Mouse (Mus musculus): ENCODE results near the gene Krt34.

Krt34 gene

DNA sequence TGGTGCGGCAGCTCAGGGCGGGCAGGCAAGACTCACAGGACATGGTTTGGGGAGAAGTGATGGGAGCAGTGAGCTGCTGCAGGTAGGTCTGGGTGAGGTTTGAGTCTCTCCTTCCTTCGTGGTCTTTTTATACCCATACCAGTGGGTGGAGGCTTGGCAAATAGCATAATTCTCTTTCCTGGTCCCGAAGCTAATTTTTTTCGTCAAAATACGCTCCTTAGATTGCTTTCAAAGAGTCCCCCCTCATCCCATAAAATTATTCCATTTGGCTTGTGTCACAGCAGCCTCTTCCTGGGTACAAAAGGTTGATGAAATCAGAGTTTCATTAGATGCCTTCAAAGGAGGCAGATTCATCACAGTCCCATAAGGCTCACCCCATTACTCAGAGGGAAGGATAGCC is at the start of gene Krt34:
Gene Krt34 (minus strand): TSS at position 101 of the 400 bp plus-strand sequence.
- no peak for DNase-seq (ENCODE audit: low spot score)

DNA sequence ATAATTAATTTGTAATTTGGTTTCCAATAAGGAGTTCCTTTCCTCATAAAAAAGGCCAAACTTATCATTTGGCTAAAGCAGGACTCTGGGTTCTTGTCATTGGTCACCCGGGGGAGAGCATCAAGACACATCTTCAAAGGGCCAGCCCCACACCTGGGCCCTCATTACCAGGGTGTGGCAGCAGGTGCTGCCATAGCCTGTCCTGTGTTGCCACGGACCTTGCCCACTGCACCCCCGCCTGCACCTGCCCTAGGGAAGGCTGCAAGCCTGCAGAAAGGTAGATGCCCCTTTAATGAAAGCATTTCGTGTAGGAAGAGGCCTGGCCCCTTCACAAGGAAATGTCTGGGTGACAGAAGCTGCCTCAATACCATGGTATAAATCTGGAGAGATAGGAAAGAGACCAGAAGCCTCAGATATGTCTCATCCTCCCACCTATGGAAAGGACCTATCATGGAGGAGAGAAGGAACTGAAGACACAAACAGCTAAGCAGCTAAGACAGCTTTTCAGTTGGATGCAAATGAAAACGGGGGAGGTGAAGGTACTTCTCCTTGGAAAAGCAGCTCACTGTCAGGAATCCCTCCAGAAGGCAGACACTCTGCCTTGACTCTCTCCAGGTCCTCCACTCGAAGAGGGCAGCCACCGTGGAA is 47.1 kb upstream of the Krt34 start:
- no peak for DNase-seq (ENCODE audit: low spot score)

DNA sequence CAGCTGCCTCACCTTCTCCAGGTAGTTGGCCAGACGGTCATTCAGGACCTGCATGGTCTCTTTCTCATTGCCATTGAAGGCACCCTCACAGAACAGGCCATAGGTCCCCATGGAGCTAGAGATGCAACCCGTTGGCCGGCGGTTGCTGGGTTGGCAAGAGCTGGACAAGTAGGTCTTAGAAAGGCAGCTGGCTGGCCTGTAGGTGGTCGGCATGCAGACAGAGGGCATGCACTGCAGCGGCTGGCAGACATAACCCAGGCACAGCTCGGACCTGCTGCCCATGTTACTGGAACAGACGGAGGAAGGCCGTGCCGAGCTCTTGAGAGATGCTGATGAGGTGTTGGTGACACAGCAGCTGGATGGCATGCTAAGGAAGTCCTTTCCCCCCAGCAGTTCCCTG is 46.5 kb upstream of the Krt34 start, which contains the start of gene Krt32:
Gene Krt32 (minus strand): TSS at position 366 of the 400 bp plus-strand sequence.
- DNase-seq (ENCODE audit: low spot score), result no peak

DNA sequence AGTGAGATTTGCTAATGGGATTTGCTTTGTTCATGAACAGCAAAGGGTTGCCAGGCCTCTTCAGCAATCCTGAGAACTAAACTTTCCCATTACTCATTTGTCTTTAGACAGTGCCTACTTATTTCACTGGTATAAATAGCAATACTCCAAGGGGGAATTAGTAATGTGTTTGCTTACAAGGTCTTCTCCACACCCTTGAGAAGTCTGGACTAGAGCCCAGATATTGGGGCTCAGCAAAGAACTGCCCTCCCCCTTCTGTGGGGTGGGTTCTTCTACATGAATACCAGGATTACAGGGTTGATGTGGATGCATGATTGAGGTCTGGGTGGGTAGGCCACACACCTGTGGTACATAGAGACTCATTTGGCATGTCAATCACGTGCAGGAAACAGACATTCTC is 32.5 kb upstream of the Krt34 start:
- no peak for DNase-seq (ENCODE audit: low spot score)

DNA sequence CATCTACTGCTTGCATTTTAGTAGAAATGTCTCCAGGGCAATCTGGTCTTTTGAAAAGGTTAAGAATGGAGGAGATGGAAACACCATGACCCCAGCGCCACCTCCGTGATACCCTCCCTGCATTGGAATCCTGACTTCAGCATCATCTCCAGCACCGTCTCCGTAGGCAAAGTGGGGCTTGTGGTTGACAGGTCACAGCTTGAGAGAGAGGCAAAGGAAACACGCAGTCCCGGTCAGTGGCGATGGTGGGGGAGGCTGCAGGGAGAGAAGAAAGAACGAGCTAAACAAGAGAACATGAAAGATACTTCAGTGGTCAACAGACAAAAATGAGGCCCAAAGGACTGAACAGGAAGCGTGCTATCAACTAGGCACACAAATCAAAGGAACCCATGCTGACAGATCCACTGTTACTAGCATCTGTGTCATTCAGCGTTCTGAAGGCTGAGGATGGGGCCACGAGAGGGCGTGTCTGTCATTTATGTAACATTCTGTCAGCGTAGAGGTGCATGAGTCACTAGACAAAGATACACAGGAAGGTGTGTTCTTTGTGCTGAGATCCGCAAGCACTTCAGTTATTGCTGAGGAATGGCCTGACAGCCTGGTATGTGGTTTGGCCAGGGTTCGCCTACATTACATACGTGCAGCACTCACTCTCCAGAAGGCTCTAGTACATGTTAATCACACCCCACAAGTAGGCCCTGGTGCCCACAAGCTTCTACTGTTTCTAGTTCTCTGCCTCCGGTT is 26.1 kb upstream of the Krt34 start:
- DNase-seq (ENCODE audit: low spot score), result no peak

DNA sequence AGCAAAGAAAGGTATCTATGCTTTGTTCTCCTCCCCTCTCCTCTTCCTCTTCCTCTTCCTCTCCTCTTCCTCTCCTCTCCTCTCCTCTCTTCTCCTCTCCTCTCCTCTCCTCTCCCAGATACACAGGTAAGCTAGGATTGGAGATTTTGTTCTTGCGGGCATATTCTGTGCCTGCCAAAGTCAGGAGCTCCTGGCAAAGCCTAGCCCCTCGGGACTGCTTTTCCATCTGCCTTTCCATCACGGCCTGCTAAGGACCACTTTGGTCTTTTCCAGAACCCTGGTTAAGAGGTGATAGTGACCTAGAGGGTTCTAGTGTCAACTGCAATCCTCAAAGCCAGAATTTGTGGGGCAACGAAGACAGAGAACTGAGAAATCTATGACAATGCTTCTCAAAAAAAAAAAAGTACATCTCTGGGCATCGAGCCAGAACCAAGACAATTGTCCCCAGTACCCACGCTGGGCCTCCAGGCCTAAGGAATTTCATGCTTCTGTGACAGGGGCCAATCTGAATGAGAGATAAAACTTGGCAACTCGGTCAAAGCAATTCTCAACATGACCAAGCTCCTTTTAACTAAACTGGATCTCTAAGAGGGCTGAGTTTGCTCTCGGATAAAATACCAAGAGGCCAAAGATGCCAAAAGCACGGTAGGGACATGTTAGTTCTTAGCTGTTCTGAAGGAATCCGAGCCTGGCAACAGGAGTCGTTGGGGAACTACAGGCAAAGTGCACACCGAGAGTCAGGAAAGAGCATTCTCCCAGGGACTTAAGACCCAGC is 25.1 kb upstream of the Krt34 start:
- DNase-seq (ENCODE audit: low spot score), result no peak

DNA sequence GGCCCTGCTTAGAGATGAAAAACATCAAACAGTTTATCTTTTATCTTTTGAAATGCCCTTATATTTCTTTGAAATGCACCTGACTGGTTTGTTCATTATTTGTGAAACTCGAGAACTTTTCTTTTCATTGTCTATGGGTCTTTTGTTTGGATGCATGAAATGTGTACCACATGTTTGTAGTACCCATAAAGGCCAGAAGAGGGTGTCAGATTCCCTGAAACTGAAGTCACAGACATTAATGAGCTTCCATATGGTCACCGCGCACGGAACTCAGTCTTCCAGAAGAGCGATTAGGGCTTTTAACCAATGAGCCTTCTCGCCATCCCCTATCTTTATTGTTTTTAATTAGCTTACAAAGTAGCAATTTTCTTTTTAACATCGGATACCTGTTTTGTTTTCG is 17.5 kb upstream of the Krt34 start:
- no peak for DNase-seq (ENCODE audit: low spot score)

DNA sequence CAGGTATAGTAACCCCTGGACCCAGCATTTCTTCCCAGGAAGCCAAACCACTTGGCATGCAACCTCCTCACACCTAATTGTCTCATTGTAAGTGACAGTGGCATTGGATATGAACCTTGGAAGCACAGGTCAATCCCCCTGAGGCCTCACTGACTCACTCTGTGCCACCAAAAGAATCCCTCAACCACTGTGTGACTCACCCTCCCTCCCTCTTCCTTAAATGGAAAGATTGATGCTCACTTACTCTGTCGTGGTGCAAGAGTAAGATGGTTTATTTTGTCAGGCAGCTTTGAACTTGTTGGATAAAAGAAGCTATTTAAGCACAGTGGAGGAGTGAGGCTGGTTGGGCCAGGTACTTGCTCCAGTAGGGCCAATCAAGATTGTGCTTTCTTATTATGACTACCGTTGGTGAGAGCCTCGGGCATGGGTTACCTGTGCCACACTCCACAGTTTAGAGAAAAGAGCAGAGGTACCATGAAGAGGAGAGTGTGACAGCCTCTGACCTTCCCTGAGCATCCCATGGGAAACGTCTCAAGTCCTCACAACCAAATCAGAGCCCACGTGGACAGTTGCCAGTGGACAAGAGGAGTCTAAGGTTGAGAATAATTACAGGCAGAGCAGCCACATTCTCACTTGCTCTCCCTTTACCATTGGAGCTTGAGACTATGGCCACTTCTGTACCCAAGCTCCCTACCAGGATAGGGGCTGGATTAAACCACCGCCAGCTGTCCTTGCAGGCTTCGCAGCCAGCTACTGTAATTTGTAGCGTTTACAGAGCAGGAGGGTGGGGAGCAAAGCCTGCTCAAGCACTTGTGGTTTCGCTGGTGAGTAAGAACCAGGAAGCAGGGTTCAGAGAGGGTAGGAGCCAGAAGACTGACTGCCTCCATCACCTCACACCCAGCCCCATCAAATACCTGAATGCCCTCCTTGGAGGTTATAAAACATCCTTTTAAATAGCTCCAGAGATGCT is 14.6 kb upstream of the Krt34 start:
- no peak for DNase-seq (ENCODE audit: low spot score)

DNA sequence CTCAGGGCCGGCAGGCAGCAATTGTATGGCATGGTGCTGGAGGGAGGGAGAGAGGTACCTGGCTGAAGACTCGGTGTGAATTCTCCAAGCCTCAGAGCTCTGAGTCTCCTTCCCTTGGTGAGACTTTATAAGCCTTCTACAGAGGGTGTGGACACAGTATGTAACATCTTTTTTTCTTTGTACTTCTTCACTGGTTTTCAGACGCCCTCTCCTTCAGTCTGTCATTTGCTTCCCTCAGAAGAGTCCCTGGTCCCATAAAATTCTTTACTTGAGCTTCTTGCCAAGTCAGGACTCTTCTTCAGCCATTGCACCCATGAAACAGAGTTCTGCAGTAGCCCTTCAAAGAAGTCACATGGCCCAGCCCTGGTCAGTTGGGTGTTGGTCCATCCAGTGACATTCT is 9.1 kb upstream of the Krt34 start, which contains the start of gene Krt31:
Gene Krt31 (minus strand): TSS at position 101 of the 400 bp plus-strand sequence.
- DNase-seq (ENCODE audit: low spot score), result no peak

DNA sequence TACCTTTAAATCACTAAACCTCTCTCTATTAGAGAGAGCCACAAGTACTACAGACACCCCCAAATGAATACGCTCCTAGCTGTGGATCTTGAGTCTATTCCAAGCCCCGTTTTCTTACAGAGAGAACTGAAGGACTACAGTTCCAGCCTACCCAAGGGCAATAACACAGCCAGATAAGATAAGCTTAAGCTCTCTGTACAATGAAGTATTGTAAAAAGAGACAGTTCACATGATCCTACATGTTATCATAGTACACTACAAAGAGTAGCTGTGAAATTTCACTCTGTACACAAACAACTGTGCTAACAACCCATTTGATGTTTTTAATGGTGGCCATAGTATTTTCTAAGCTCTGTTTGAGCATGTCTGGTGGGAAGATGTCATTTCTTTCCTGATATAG is 5.8 kb upstream of the Krt34 start:
- DNase-seq (ENCODE audit: low spot score), result no peak

DNA sequence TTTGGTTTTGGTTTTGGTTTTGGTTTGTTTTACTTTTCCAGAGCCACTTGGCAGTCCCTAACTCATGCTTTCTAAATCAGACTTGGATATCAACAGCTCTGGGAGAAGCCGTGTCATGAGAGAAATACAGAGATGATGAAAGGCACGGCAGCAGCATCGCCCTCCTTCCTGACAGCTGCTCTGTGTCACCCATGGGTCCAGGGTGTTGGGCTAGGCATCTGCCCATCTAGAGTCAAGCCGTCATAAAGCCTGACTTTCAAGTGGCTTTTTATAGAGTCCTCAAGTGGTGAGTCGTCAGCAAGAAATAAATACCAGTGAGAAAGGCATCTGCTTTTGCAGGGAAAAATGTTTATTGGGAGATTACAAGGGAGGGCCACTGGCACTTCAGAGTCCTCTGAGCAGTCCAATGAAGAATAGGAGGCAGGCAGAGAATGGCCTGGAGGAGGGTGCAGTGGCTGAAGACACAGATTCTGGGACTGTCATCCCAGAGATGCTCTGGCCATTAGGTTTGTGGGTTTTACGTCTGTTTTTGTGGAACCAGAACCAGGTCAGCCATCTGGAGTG is 5.0 kb upstream of the Krt34 start:
- no peak for DNase-seq (ENCODE audit: low spot score)

DNA sequence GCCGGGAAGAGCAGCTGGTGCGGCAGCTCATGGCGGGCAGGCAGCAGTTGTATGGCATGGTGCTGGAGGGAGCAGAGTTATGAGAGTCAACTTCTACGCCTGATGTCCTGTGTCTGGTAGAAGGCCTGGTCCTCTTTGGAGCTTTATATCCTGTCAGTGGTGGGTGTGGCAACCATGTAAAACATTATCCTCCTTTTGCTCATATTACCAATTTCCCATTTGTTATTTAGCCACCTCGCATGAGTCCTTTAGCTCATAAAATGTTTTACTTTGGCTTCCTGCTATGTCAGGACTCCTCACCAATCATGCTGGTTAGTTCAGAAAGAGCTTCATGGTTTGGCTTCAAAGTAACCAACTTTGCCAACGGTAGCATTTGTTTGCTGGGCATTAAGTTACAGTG is 11.6 kb downstream of the Krt34 start, which contains the start of gene Krt33b:
Gene Krt33b (minus strand): TSS at position 101 of the 400 bp plus-strand sequence.
- no peak for DNase-seq (ENCODE audit: low spot score)

DNA sequence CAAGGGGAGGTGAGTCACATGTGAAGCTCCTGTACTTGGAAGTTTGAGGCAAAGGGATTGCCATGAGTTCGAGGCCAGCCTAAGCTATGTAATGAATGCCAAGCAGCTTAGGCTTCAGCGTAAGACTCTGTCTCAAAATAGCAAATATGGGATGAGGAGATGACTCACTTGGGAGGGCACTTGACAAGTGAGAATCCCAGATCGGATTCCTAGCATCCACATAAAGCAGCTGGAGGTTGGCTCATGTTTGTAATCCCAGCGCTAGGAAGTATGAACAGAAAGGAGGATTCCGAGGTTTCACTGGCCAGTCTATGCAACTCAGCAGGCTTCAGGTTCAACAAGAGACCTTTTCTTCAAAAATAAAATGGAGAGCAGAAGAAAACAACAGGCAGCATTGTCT is 19.9 kb downstream of the Krt34 start:
- no peak for DNase-seq (ENCODE audit: low spot score)

DNA sequence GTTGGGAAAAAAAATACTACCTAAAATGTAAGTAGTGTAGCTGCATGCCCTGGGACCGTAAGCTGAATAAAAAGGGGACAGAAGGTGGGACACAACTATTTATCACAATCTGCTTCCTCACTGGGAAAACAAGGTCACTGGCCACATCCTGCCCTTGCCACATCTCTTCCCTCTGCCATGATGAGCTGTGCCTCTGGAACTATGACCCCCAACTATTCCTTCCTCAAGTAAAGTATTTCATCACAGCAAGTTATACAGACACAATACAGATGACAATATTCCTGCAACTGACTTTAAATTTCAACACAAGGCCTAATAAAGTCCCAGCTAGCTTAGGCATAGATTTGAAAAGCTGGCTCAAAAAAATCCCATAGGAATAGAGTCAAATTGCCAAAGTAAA is 21.9 kb downstream of the Krt34 start:
- no peak for DNase-seq (ENCODE audit: low spot score)

DNA sequence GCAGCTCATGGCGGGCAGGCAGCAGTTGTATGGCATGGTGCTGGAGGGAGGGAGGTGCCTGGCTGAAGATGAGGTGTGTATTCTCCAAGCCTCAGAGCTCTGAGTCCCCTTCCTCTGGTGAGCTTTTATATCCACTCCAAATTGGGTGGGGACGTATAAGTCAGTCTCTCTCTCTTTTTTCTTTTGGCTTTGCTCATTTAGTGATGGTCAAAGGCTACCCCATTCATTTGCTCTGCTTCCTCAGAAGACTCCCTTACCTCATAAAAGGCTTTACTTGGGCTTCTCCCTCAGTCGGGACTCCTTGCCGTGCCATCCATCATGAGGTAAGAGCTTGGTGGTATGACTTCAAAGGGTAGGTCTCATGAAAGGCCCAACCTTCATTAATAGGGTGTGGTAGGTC is 25.2 kb downstream of the Krt34 start, which contains the start of gene Krt33a:
Gene Krt33a (minus strand): TSS at position 101 of the 400 bp plus-strand sequence.
- no peak for DNase-seq (ENCODE audit: low spot score)

DNA sequence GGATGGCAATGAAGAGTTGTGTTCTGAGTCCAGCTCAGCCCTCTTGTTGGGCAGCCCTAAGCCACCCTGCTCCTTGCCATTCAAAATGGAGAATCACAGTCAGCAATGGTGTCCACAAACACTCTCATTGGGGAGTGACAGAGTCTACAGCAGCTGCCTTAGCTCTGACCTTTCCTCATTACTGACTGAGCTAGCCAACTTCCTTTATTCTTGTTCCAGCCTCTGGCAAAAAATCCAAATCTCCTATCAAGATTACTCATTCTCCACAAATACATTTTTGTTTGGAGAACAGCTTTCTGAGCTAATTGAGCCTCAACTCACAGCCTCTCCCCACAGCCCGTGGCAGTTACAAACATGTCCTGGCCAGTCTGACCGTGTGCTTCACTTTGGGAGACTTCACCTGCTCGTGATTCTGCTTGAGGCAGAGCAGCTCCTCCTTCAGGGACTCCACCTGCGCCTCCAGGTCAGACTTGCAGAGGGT is 27.6 kb downstream of the Krt34 start:
- no peak for DNase-seq (ENCODE audit: low spot score)

DNA sequence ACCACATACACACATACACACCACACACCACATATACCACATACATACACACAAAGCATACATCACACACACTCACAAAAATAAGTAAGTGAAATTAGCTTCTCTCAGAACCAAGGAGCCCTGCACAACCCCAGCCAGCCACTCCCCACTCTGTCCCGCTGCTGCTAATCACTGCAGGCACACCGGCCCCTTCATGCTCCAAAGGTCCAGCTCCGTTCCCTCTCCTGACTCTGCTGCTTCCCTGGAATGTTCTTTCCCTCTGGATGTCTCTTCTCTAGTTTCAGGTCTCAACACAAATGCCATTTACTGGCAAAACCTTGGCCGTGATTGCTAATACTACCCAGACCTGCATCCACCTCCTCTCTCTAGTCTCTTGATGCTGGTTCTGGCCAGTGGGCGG is 30.7 kb downstream of the Krt34 start:
- no peak for DNase-seq (ENCODE audit: low spot score)

DNA sequence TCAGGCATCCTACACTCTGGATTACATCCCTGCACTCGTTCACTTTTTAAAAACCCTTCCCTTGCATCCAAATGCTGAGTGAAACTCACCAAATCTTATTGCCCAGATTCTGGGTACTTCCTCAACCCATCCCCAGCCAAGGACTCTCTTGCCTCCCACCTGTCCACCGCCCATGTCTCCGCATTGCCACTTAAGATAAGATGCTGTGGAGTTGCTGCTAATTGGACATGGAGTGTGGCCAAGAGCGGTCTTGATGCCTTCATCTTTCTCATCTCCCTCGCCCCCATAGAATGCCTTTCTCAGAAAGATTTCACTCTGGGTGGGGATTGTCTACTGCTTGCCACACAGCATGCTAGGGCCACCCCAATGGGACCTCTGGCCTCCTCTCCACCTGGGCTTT is 33.0 kb downstream of the Krt34 start:
- DNase-seq (ENCODE audit: low spot score), result no peak

DNA sequence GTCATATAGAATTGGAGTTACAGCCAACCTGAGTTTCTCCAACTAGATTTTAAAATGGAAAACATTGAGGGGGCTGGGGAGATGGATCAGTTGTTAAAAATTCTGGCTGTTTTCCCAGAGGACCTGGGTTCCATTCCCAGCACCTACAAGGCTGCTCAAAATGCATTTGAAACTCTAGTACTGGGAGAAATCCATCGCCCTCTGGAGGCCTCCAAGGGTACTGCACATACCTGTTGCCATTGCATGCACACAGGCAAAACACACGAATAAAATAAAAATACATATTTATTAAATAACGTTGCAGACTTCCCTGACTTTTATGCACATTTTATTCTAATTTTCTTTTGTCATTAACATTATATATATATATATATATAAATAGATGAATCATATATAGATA is 34.7 kb downstream of the Krt34 start:
- no peak for DNase-seq (ENCODE audit: low spot score)

DNA sequence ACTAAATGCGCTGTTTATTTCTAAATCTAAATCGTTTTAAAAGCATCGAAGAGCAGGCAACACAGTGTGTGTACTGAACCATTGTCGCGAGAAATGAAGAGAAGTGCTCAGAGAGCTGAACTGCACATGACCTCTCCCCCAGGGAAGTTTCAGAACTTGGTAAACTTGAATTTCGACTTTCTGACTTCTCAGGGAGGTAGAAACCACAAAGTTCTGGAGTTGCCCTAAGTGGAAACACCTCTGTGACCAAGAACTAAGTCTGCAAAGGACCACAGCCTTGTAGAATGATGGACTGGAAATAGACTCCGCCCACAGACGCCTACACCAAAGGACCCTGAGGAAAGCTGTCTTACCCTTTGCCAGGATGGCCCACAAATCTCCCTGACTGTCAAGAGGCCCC is 35.4 kb downstream of the Krt34 start:
- DNase-seq (ENCODE audit: low spot score), result no peak

DNA sequence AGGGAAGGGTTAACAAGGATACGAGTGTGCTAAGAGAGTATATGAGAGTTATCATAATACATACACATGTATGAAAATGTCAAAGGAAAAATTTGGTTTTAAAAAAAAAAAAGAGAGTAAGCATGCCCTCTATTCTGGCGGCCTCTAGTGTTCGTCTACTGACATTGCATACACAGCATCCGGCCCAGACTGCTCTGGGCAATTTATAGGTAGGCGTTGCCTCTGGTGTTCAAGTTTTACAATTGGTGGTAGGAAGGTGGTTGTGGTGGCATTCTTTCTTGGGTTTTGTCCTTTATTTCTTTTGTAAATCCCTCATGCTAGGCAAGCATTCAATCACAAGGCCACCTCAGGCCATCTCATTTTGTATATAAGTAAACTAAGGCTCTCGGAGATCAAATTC is 36.5 kb downstream of the Krt34 start:
- no peak for DNase-seq (ENCODE audit: low spot score)

All from ovary, postnatal 10 days (tissue).